Mouse (Mus musculus) liver, adult 2 months (tissue): Measurements from ENCODE around the gene Zfp740.

Source experiments
- CTCF ChIP-seq: fragments of 200-500 bp; IDR thresholded peaks from 2 replicates; pipeline ENCODE4 v1.5.1; 2011; ENCODE audit warnings: low read depth, low read length, control low read depth
- POLR2A ChIP-seq: fragments of 200-500 bp; IDR thresholded peaks from 2 replicates; pipeline ENCODE4 v1.6.1; 2011; ENCODE audit warnings: low read length, control low read depth; ENCODE audit not compliant: insufficient read depth; ENCODE audit errors: extremely low read depth

GRCm38 (mm10) chr15:102208092-102208561 is 5.1 kb downstream of the Zfp740 start:
- no peak for TF ChIP-seq POLR2A
- no peak for TF ChIP-seq CTCF
